Mouse (Mus musculus): ENCODE data around the gene Gm43191.
"Not testable (repeated sequence)": the region's sequence is repeated elsewhere in the genome, so short reads cannot be mapped to it uniquely, and the experiment has no call there.

Gm43191 gene

GRCm38 (mm10) chr3:116681160-116681559, at the start of gene Gm43191:
TSS of gene Gm43191 (minus strand) at chr3:116681260.
- no peak for DNase-seq (ENCODE audit: extremely low read depth, low read depth)

- DNase-seq (ENCODE audit: extremely low read depth, low read depth), result no peak
Observed at GRCm38 (mm10) chr3:116729483-116730174, 48.6 kb upstream of the Gm43191 start.

- DNase-seq (ENCODE audit: extremely low read depth, low read depth), result no peak
Observed at GRCm38 (mm10) chr3:116726807-116727206, 45.7 kb upstream of the Gm43191 start.

GRCm38 (mm10) chr3:116723496-116724481, 42.7 kb upstream of the Gm43191 start:
- DNase-seq (ENCODE audit: extremely low read depth, low read depth), result no peak

GRCm38 (mm10) chr3:116722980-116723379, 41.9 kb upstream of the Gm43191 start:
- DNase-seq (ENCODE audit: extremely low read depth, low read depth), result no peak

- DNase-seq (ENCODE audit: extremely low read depth, low read depth), result no peak
Observed at GRCm38 (mm10) chr3:116718951-116719350, 37.9 kb upstream of the Gm43191 start.

DNA sequence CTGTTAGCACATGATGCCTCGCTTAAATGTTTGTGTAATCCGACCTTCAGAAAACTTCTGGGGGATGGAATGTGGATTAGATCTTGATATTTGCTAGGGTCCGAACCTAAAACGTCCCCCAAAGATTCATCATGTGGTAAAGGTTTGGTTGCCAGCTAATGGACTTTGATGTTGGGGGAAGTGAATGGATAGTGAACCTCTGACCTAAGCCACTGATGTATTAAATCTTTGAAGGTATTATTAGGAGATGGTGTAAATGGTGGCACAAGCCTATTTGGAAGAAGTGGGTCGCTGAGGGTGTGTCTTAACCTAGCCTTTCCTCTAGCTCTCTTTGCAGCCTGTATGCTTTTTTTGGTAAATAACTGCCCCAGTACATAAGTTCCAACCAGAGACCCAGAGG, 32.0 kb upstream of the Gm43191 start:
- DNase-seq (ENCODE audit: extremely low read depth, low read depth), result no peak

GRCm38 (mm10) chr3:116712436-116712881, 31.4 kb upstream of the Gm43191 start, which contains the start of gene Slc35a3:
TSS of gene Slc35a3 (minus strand) at chr3:116712831.
- DNase-seq (ENCODE audit: extremely low read depth, low read depth), result peak; percentile 66

GRCm38 (mm10) chr3:116711624-116712435, 30.8 kb upstream of the Gm43191 start:
- DNase-seq (ENCODE audit: extremely low read depth, low read depth), result no peak

DNA sequence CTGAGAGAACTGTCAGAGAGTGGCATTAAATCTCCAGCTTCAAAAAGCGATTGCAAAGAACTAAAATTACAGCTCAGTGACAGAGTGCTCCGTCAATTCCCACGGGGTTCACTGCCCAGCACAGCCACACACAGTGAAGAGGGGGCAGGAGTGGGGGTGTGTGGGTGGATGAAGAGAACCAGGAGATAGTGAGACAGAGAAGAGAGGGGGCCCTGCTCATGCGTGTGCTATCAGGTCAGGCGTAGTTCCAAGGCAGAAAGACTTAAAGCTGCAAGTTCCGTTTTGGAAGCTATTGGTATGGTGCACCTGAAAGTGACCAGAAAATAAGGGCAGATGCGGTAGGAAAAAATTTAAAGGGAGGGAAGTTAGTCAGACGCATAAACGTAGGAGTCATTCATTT, 29.9 kb upstream of the Gm43191 start:
- DNase-seq (ENCODE audit: extremely low read depth, low read depth), result no peak

DNA sequence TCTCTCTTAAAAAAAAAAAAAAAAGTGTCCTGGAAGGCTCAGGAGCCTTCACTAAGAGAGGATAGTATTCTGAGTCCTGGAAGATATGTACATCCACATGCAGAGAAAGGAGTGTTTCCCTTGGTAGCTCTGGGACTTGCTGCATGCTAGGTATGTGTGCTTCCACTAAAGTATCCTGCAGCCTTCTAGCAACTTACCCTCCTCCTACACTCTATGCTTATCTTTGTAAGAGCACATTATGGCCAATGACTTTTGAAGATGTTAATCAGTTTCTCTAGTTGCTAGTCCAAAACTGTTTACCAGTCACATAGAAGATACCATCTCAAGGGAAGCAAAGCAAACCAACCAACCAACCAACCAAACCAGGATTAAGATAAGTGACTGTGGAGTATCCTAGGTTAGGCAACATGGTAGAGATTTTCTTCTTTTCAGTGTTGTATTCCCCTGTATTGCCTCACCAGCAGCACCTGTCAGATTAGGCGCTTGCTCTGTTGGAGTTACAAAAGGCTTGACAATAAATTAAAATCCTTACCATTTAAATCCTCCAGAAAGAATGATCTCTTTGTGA, 24.7 kb upstream of the Gm43191 start:
- DNase-seq (ENCODE audit: extremely low read depth, low read depth), result no peak

- no peak for DNase-seq (ENCODE audit: extremely low read depth, low read depth)
Observed at GRCm38 (mm10) chr3:116703835-116704234, 22.8 kb upstream of the Gm43191 start.

- no peak for DNase-seq (ENCODE audit: extremely low read depth, low read depth)
Observed at GRCm38 (mm10) chr3:116702647-116703272, 21.7 kb upstream of the Gm43191 start.

DNA sequence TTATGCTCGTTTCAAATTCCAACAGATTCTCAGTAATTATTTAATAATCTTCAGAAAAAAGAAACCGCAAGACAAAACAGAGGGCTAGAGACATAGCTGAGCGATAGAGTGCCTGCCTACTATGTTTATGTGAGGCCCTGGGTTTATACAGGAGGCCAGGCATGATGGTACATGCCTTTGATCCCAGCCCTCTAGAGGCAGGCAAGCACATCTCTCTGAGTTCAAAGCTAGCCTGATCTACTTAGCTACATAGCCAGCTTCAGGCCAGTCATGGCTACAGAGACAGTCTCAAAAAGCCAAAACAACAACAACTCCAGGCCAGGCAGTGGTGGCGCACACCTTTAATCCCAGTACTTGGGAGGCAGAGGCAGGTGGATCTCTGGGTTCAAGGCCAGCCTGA, 20.5 kb upstream of the Gm43191 start:
- DNase-seq (ENCODE audit: extremely low read depth, low read depth), result no peak

DNA sequence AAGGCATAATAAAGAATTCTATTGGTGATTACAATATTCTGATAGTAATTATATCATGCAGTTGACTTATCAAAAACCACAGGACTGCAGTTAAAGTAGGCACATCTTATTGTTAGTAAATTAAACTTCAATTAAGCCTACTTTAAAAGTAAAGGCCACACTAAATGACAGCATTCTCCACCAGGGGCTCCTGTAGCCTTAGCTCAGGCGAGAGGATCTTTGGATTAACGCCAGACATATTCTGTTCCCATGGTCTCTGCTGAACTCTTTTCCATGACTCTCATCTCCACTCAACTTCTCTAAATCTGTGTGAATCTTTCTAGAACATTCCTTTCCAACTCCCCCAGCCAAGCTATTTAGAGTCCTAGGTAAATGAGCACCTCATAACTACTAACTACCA, 17.7 kb upstream of the Gm43191 start:
- DNase-seq (ENCODE audit: extremely low read depth, low read depth), result no peak

GRCm38 (mm10) chr3:116695666-116695985, 14.6 kb upstream of the Gm43191 start:
- DNase-seq (ENCODE audit: extremely low read depth, low read depth), result no peak

DNA sequence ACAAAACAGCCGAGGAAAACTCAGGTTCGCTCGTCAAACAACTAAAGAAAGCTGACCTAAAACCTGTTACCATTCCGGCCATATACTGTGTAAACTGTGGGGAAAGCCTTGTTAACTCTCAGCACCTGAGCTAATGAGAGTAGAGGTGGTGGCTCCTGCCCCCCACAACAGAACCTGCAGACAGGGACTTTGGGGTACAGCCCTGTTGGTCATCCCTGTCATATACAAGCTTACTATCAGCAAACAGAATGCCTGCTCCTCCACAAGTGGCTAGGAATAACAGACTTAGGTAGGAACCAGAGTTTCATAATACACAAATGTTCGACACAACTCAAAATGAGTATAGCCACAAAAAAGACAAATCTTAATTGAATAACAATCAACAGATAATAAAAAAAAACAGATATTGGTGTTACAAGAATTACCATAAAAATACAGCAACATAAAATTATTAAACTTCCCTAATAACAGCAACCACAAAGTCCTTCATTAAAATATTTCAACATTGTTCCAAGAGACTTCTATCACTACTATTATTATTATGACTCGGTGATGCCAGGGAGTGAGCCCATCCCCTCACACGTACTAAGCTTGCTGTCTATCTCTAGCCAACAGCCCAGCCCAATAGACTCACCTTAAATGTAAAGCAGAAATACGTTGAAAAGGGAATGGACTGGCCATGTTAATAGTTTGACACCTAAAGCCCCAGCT, 14.1 kb upstream of the Gm43191 start:
- no peak for DNase-seq (ENCODE audit: extremely low read depth, low read depth)

DNA sequence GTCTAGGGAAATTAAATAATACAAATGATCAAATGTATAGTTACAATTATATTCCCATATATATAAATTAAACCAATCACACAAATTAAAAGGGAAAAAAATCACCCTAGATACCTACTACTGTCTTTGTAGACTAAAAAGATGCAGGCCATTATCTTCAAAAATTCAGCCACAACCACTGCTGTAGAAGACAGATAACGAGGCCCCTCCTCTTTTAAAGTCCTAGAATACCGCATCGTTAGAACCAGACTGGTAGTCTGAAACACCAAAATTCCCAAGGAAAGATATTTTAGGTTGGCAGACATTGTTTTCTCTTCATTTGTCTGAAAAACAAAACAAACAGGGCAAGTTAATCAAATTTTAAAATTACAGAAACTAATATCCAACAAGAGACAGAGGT, 13.3 kb upstream of the Gm43191 start:
- DNase-seq (ENCODE audit: extremely low read depth, low read depth), result peak; percentile 73

DNA sequence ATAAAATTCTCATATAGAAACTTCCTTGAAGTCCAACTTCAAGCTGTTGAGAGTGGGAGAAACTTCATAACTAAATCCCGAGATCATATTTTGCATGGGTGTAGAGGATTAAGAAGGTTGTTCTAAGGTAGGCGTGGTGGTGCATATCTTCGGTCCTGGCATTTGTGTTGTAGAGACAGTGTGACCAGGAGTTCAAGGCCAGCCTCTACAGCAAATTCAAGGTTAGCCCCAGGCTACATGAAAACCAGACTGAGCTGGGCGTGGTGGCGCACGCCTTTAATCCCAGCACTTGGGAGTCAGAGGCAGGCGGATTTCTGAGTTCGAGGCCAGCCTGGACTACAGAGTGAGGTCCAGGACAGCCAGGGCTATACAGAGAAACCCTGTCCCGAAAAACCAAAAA, 16.8 kb downstream of the Gm43191 start:
- DNase-seq (ENCODE audit: extremely low read depth, low read depth), result not testable (repeated sequence)

DNA sequence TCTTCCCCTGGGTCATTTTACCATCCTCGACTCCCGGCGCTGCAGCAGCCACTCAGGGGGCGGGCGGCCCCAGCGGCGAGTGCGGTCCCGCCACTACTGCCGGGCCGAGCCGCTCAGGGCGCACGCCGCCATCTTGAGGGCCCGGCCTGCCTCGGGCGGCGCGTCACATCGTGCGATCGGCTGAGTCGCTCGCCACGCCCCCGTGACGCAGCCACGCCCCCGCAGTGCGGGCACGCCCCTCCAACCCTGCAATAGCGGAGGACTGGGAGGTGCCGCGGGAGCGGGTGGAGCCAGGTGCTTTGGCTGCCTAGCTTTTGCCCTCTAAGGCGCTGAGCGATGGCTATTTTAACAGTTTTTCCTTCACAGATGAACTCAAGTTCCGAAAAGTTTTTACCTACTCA, 18.6 kb downstream of the Gm43191 start, which contains the start of gene Mfsd14a:
Gene Mfsd14a (minus strand): TSS at position 215 of the 401 bp plus-strand sequence.
- DNase-seq (ENCODE audit: extremely low read depth, low read depth), result peak; percentile 84

Measured in MEL-GATA-1-ER (cell line).